Mouse (Mus musculus) midbrain, embryonic 10.5 days (tissue): ENCODE data around the gene Rnf135. TPM values are rescaled to one million over a fixed set of nuclear protein-coding genes. Genes with fewer than 3 reads are reported as not detected.
"Not testable (repeated sequence)": the region's sequence is repeated elsewhere in the genome, so short reads cannot be mapped to it uniquely, and the experiment has no call there.

Experiments used
- DNase-seq: peaks from one replicate; pipeline ENCODE4 v3.0.0-alpha.2; 2017; ENCODE audit warnings: low spot score
- H3K27ac ChIP-seq: fragments of 300-500 bp; sonication (generic); replicated peaks from 2 replicates; pipeline ENCODE4 v1.5.1; 2016; ENCODE audit warnings: mild to moderate bottlenecking
- H3K27me3 ChIP-seq: fragments of 300-500 bp; sonication (generic); 2 replicates; pipeline ENCODE4 v1.6.1; 2016; ENCODE audit warnings: low read depth, mild to moderate bottlenecking; ENCODE audit not compliant: poor library complexity, severe bottlenecking
- H3K36me3 ChIP-seq: fragments of 300-500 bp; sonication (generic); 2 replicates; pipeline ENCODE4 v1.6.1; 2016; ENCODE audit warnings: mild to moderate bottlenecking, moderate library complexity
- H3K4me1 ChIP-seq: fragments of 300-500 bp; sonication (generic); 2 replicates; pipeline ENCODE4 v1.6.1; 2016
- H3K4me3 ChIP-seq: fragments of 300-500 bp; sonication (generic); 2 replicates; pipeline ENCODE4 v1.5.1; 2016; ENCODE audit warnings: mild to moderate bottlenecking, moderate library complexity
- H3K9me3 ChIP-seq: fragments of 300-500 bp; sonication (generic); replicated peaks from 2 replicates; pipeline ENCODE4 v1.6.1; 2016; ENCODE audit warnings: mild to moderate bottlenecking
- WGBS: fragments of 180-500 bp; shearing (Covaris S2); methylation state at CpG from one replicate; pipeline ENCODE4 v1.1.7; 2016; 5-methylcytosine and 5-hydroxymethylcytosine counted together
- polyA plus RNA-seq: library from polyadenylated mRNA; unstranded; fragments of >200 nt; fragmentation: Nextera tagmentation; extraction: Ambion mirVana; gene quantifications from 2 replicates; pipeline ENCODE4 v1.2.1, GENCODE M21; 2016

Gene Rnf135
- polyA plus RNA-seq, 1 experiment from 2014 or later: 5.0 TPM

DNA sequence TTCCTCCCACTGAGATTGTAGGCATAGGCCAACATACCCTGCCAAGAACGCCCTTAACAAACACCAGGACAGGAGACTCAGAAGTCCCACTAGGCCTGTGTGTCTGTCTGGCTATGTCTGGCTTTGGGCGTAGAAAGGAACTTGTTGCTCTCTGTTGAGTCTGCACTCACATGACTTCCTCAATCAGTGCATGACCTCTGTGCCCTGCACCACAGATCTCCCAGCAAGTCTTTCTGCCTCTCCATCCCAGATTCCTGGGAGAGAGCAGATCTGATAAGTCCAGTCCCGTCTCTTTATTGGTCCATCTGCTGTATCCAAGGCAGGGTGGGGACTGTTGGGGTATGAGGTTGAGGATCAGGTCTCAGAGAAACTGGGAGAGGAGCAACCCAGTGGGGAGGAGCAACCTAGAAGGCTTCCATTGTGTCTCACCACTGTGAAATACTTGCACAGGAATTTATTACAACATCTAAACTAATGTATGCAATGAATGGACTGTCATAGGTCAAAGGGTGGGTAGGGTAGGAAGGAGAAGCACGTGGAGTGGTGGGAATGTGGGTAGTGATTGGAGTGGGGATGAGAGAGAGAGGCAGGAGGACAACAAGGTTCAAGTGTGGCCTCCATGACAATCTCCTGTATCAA is 14.9 kb upstream of the Rnf135 start:
- Histone ChIP-seq H3K27ac (no peak overlapping the region), H3K36me3 (no peaks in the 10 kb centered on the region), H3K4me1 (no peaks in the 10 kb centered on the region), H3K9me3 (no peaks in the 10 kb centered on the region), H3K4me3 (no peak overlapping the region), H3K27me3 (no peaks in the 10 kb centered on the region)
- 85% methylated on average over 4 of the region's 4 CpGs for WGBS
- no peak for DNase-seq

DNA sequence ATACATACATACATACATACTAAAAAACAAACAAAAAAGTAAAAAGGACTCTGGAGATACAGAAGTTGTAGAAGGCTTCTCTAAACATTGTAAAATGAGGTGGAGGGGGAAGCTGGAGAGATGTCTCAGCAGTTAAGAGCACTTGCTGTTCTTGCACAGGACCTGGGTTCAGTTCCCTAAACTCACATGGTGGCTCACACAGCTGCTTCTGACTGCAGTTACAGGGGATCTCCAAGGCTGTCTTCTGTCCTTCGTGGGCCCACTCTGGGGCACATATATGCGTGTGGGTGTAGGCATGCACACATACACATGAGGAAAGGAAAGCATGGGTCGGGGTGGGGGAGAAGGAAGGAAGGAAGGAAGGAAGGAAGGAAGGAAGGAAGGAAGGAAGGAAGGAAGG is 14.0 kb upstream of the Rnf135 start:
- no peaks in the 10 kb centered on the region for H3K9me3 ChIP-seq
- H3K27ac ChIP-seq: no peak overlapping the region
- WGBS: 87% methylated on average over 3 of the region's 3 CpGs
- H3K4me1 ChIP-seq: no peaks in the 10 kb centered on the region
- no peaks in the 10 kb centered on the region for H3K27me3 ChIP-seq
- no peak overlapping the region for H3K4me3 ChIP-seq
- DNase-seq: no peak
- no peaks in the 10 kb centered on the region for H3K36me3 ChIP-seq

DNA sequence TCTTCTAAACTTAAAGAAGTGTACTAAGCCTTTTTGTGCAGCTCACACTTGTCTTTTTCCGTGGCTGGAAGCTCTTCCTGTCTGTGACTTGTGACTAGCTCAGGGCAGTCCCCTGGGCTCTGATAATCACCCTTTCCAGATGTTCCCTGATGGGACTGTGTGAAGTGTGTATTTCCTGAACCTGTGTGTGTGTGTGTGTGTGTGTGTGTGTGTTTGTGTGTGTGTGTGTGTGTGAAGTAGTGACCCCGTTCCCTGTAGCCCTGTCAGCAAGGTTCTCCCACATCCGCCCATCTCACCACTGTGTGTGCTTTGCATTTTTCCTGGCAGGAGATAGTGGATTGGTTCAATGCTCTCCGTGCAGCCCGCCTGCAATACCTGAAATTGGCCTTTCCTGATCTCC is 13.3 kb upstream of the Rnf135 start:
- Histone ChIP-seq H3K27ac (no peak overlapping the region), H3K4me3 (no peak overlapping the region), H3K36me3 (no peaks in the 10 kb centered on the region), H3K27me3 (no peaks in the 10 kb centered on the region), H3K4me1 (no peaks in the 10 kb centered on the region), H3K9me3 (no peaks in the 10 kb centered on the region)
- DNase-seq: no peak
- WGBS: 74% methylated on average over 5 of the region's 5 CpGs

DNA sequence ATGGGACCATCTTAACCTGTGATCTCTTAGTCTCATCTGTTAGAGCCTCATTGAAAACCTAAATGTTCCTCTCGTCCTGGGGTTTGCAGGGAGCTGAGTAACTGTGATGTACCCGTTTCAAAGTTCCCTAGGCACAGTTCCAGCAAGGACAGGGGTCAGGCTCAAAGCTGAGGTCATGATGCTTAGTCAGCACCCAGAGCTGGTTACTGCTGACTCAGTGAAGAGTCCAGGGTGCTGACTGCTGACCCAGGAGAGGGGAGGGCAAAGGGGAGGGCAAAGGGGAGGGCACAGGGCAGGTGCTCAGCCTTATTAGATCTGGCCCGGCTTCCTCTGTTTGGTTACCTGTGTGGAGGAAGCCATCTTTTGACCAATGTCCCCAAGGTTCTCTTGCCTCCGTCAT is 11.8 kb upstream of the Rnf135 start:
- 80% methylated on average over 4 of the region's 4 CpGs for WGBS
- H3K4me1 ChIP-seq: no peaks in the 10 kb centered on the region
- H3K4me3 ChIP-seq: no peak overlapping the region
- H3K9me3 ChIP-seq: no peaks in the 10 kb centered on the region
- no peaks in the 10 kb centered on the region for H3K27me3 ChIP-seq
- no peak overlapping the region for H3K27ac ChIP-seq
- H3K36me3 ChIP-seq: no peaks in the 10 kb centered on the region
- DNase-seq: no peak

DNA sequence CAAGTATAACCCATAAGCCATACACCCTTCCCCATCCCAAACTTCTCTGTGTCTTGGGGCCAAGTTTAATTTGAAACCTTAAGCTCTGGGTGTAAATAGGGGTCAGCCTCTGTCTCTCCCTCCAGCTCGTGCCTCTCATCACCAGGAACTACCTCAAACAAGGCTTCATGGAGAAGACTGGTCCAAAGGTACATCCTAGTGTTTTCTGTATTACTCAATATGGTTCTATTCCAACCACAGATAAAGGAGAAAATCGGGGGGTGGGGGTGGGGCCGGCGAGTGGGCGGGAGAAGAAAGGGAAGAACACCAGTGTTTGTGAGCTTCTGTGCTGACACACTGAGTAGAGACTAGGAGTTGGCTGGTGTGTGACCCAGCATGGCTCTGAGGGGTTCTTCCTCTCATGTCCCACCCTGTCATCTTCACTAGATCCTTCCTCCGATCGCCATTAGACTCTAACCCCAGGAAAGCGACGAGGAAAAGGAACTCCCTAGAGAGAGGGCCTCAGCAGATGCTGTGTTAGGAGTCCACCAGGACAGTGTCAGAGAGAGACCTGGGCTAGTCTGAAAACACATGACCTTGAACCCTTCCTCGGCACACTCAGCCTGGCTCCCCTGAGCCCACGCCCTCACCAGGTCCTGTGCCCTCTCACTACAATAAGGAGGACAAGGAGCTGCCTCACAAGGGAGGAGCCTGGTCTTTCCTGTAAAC is 9.5 kb upstream of the Rnf135 start:
- no peak overlapping the region for H3K4me3 ChIP-seq
- H3K9me3 ChIP-seq: no peaks in the 10 kb centered on the region
- DNase-seq: no peak
- no peaks in the 10 kb centered on the region for H3K4me1 ChIP-seq
- no peaks in the 10 kb centered on the region for H3K36me3 ChIP-seq
- no peak overlapping the region for H3K27ac ChIP-seq
- H3K27me3 ChIP-seq: no peaks in the 10 kb centered on the region
- WGBS: 88% methylated on average over 11 of the region's 11 CpGs

DNA sequence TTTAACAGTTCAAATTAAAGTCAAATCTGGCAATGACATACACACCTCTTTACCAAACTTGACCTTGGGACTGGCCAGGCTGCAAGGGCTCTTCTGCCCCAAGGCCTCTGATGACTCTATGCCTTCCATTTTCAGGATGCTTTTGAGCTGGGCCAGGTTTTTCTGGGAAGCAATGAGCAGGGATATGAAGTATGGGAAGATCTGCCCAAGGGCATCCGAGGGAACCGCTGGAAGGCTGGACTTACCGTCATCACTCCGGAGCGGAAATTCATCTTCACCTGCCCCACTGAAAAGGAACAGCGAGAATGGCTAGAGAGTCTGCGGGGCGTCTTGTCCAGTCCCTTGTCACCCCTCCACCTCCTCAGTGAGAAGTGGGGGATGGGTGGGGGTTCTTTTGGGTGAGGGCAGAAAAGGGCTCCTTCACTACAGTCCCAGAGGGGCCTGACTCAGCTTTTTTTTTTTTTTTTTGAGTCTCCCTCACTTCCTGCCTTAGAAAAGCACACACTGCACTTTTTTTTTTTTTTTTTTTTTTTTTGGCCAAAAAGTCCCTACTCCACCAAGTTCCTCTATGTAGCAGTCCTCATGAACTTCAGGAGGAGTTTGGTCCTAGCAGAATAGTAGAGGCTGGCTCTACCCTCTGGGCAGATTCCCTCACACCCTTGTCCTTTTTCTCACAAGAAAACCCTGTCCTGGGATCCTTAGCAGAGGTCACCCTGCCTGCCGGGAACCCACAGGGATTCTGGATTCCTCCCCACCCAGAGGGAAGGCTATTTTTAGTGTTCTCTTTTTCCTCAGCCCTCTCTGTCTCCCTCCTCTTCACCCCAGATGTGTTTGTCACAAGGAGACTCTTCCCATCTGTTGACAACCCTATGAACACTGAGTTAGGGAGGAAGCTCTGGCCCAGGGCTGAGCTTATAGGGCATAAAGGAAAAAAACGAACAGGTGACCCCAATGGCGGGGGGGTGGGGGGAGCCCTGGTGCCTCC is 6.4 kb upstream of the Rnf135 start:
- H3K36me3 ChIP-seq: no peaks in the 10 kb centered on the region
- no peaks in the 10 kb centered on the region for H3K9me3 ChIP-seq
- H3K4me1 ChIP-seq: no peaks in the 10 kb centered on the region
- WGBS: 80% methylated on average over 11 of the region's 11 CpGs
- H3K27me3 ChIP-seq: no peaks in the 10 kb centered on the region
- H3K27ac ChIP-seq: no peak overlapping the region
- DNase-seq: no peak
- H3K4me3 ChIP-seq: no peak overlapping the region

DNA sequence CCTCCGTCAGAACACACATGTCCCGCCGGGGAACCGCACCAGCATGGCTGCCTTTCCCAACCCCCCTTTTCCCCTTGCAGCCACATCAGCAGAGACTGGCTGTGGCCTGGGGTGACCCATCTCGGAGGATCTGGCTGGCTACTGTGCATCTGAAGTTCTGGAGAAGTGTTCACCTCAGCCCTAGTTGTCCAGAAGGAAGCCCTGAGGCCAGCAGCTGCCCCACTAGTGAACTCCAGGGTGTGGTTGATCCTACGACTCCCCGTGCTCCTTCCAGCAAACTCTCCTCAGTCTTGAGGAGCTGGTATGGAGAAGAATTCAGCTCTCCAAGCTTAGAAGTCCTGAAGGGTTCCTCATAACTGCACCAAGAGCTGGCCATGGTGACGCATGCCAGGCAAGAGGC is 5.3 kb upstream of the Rnf135 start:
- no peaks in the 10 kb centered on the region for H3K9me3 ChIP-seq
- no peaks in the 10 kb centered on the region for H3K4me1 ChIP-seq
- no peak overlapping the region for H3K27ac ChIP-seq
- H3K27me3 ChIP-seq: no peaks in the 10 kb centered on the region
- no peaks in the 10 kb centered on the region for H3K36me3 ChIP-seq
- 88% methylated on average over 8 of the region's 8 CpGs for whole genome bisulfite sequencing
- no peak overlapping the region for H3K4me3 ChIP-seq
- DNase-seq: no peak

DNA sequence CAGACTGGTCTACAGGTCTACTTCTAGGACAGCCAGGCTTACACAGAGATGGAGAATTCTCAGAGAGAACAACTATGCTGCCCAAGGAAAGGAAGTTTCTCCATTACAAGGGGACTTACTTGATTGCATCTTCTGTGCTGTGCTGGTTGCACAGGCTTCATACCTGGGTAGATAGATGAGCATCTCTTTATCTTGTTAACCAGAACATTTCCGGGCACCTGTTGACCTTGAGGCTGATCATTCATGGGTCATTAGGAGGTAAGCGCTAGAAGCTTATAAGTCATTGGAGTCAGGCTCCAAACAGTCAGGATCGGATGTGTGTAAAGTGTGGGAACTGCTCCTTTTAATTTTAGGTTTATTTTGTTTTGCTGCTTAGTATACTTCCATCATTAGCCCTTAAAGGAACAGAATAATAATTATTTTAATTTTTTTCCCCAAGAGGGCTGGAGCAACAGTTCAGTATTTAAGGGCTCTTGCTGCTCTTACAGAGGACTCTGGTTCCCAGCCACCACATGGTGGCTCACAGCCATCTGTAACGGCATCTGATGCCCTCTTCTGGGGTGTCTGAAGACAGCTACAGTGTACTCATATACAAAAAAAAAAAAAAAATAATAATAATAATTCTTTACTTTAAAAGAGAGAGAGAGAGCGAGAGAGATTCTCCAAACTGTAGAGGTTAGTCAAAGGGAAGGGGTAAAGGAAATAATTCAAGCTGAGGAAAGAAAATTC is 2.5 kb upstream of the Rnf135 start:
- no peaks in the 10 kb centered on the region for H3K9me3 ChIP-seq
- no peak for DNase-seq
- H3K4me1 ChIP-seq: peaks cover 8% of the 10 kb centered on the region; the same call in 1 of the 2 replicates
- WGBS: 76% methylated on average over 5 of the region's 5 CpGs
- no peak overlapping the region for H3K4me3 ChIP-seq
- no peak overlapping the region for H3K27ac ChIP-seq
- no peaks in the 10 kb centered on the region for H3K27me3 ChIP-seq
- no peaks in the 10 kb centered on the region for H3K36me3 ChIP-seq

DNA sequence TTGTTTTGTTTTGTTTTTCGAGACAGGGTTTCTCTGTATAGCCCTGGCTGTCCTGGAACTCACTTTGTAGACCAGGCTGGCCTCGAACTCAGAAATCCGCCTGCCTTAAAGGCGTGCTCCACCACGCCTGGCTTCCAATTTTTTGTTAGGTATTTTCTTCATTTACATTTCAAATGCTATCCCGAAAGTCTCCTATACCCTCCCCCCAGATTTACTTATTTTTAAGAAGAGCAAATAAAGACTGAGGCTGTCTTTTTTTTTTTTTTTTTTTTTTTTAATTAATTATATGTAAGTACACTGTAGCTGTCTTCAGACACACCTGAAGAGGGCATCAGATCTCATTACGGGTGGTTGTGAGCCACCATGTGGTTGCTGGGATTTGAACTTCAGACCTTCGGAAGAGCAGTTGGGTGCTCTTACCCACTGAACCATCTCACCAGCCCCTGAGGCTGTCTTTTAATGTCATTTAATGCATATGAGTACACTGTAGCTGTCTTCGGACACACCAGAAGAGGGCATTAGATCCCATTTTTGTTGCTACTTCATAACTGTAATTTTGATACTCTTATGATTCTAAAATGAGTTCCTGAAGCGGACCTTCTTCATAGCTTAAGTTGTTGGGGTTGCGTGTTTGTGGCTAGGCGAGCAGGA is 472 bp upstream of the Rnf135 start:
- peak overlapping the region; percentile 84 for H3K27ac ChIP-seq
- not testable (repeated sequence) for DNase-seq
- 46% methylated on average over 12 of the region's 12 CpGs for WGBS

DNA sequence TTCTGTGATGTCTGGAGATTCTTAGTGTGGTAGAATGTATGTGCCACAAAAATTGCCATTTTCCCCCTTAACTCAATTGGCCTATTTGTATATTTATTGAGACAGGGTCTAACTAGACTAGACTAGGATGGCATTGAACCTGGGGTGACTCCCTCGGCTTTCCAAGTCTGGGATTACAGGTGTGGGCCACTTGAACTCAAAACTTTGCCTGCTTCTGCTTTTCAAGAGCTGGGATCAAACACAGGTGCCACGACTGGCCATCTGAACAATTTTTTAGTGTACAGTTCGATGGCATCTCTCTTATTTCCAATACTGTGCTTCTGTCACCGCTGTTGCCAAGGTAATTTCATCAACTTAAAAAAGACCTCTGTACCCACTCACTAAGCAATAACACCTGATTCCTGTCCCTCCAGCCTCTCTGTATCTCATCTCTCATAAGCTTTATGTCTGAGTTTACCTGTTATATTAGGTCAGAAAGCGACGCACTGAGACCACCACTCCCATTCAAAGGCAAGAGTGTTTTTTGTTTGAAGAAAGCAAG is 950 bp downstream of the Rnf135 start:
- no peak overlapping the region; the same call in 1 of the 2 replicates for H3K27ac ChIP-seq
- 91% methylated on average over 6 of the region's 6 CpGs for WGBS
- H3K9me3 ChIP-seq: no peaks in the 10 kb centered on the region
- peak overlapping the region; percentile 61 for H3K4me3 ChIP-seq
- peaks cover 8% of the 10 kb centered on the region; the same call in 1 of the 2 replicates for H3K4me1 ChIP-seq
- DNase-seq: no peak
- H3K36me3 ChIP-seq: no peaks in the 10 kb centered on the region
- no peaks in the 10 kb centered on the region for H3K27me3 ChIP-seq

More for the DNA sequence above, 472 bp upstream of the Rnf135 start:
- H3K36me3 ChIP-seq, H3K27me3 ChIP-seq, H3K4me1 ChIP-seq, H3K9me3 ChIP-seq: not testable (repeated sequence)
- peak overlapping the region; percentile 61 for H3K4me3 ChIP-seq

DNA sequence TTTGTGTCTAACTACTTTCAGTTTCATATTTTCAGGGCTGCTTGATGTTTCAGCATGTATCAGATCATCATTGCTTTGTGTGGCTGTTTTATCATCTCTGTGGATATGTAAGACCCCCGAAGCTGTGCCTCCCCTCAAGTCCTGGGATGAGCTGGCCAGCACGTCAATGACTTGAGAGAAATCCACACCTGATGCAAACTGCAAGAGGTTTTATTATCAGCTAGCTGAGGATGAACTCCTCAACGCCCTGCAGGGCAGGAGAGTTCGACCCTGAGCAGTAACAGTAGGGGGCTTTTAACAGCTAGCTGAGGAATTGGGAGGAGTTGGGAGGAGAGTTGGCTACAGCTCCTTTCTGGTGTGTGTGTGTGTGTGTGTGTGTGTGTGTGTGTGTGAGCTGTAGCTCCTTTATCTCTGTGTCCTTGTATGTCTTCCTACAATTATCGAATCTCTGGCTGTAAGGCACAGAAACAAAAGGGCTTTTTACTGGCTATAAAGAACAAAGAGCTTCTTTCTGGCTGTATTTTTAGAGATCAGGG is 1.9 kb downstream of the Rnf135 start:
- not testable (repeated sequence) for H3K27ac ChIP-seq, H3K4me3 ChIP-seq, H3K27me3 ChIP-seq, H3K4me1 ChIP-seq, H3K9me3 ChIP-seq, H3K36me3 ChIP-seq, DNase-seq
- WGBS: 76% methylated on average over 5 of the region's 5 CpGs
